Mouse (Mus musculus) CD4-positive helper T cell, adult 2 months (primary cell): ENCODE results near the gene Vmn1r165.
"Not testable (repeated sequence)": the region's sequence is repeated elsewhere in the genome, so short reads cannot be mapped to it uniquely, and the experiment has no call there.

Source experiments
- DNase-seq: peaks from one replicate; pipeline ENCODE4 v3.0.0-alpha.2; 2012; ENCODE audit warnings: low read depth, missing footprints, low spot score

Gene Vmn1r165

GRCm38 (mm10) chr7:23217032-23217431 lies at the start of gene Vmn1r165:
Gene Vmn1r165, plus strand, starts transcription at chr7:23217332.
- not testable (repeated sequence) for DNase-seq

- not testable (repeated sequence) for DNase-seq
Observed at GRCm38 (mm10) chr7:23251582-23251981, 34.5 kb downstream of the Vmn1r165 start, which contains the start of gene Vmn1r166. Gene Vmn1r166, minus strand, starts transcription at chr7:23251682.
